Mouse (Mus musculus): ENCODE measurements around the gene Tsc2. TPM values are rescaled to one million over a fixed set of nuclear protein-coding genes. Genes with fewer than 3 reads are reported as not detected.
A peak's percentile ranks its signal among the peaks of the same experiment; 100 is the strongest.

The Tsc2 gene
- total RNA-seq, 1 experiment, result 93.0 TPM

GRCm38 (mm10) chr17:24654969-24655368 is 22.5 kb upstream of the Tsc2 start:
- TF ChIP-seq MAFK (IDR thresholded peaks at IDR 0.05; ENCODE audit: insufficient read depth, low read depth, low read length) (no peak), CHD2 (IDR thresholded peaks at IDR 0.05; ENCODE audit: low read depth, low read length) (no peak), ZNF384 (IDR thresholded peaks at IDR 0.05; ENCODE audit: low read depth, low read length) (no peak), ZC3H11A (IDR thresholded peaks at IDR 0.05; ENCODE audit: borderline replicate concordance, low read depth, low read length) (no peak), HCFC1 (IDR thresholded peaks at IDR 0.05; ENCODE audit: borderline replicate concordance, insufficient read depth, low read length) (no peak)
- H3K4me1 ChIP-seq (ENCODE audit: control insufficient read depth in 2 of 2, insufficient read depth in 2 of 2, low read length in 2 of 2, poor library complexity in 1 of 2), result peaks cover 3 to 9% of the 10 kb centered on the region in 2 experiments; a peak in 2 of 4 replicates
- no peaks in the 10 kb centered on the region for H3K36me3 ChIP-seq (ENCODE audit: control insufficient read depth, insufficient read depth, low read length, poor library complexity, severe bottlenecking)
- in situ Hi-C loops (cut with MboI; ENCODE audit: low sequenced_read_pairs in 2 of 2, unreplicated experiment in 2 of 2), result no loop called here
- H3K4me3 ChIP-seq (ENCODE audit: insufficient read depth in 1 of 2, low read depth in 1 of 2, low read length in 2 of 2, poor library complexity in 1 of 2, severe bottlenecking in 1 of 2), result no peak overlapping the region
- no peak for DNase-seq (ENCODE audit: low read depth, low spot score)
- no peak overlapping the region for H3K27ac ChIP-seq (ENCODE audit: insufficient read depth, low read depth, low read length, poor library complexity, severe bottlenecking)
- H3K9ac ChIP-seq (ENCODE audit: insufficient read depth, low read depth, low read length, poor library complexity, severe bottlenecking), result no peak overlapping the region
- no peaks in the 10 kb centered on the region for H3K9me3 ChIP-seq (ENCODE audit: control insufficient read depth, insufficient read depth, low read depth, low read length)

GRCm38 (mm10) chr17:24653967-24654710 is 21.7 kb upstream of the Tsc2 start:
- no peak overlapping the region for H3K4me3 ChIP-seq (ENCODE audit: insufficient read depth in 1 of 2, low read depth in 1 of 2, low read length in 2 of 2, poor library complexity in 1 of 2, severe bottlenecking in 1 of 2)
- H3K9me3 ChIP-seq (ENCODE audit: control insufficient read depth, insufficient read depth, low read depth, low read length), result no peaks in the 10 kb centered on the region
- no peak overlapping the region for H3K27ac ChIP-seq (ENCODE audit: insufficient read depth, low read depth, low read length, poor library complexity, severe bottlenecking)
- no peak overlapping the region for H3K9ac ChIP-seq (ENCODE audit: insufficient read depth, low read depth, low read length, poor library complexity, severe bottlenecking)
- H3K36me3 ChIP-seq (ENCODE audit: control insufficient read depth, insufficient read depth, low read length, poor library complexity, severe bottlenecking), result no peaks in the 10 kb centered on the region
- peaks cover 6 to 12% of the 10 kb centered on the region in 2 experiments; a peak in 3 of 4 replicates for H3K4me1 ChIP-seq (ENCODE audit: control insufficient read depth in 2 of 2, insufficient read depth in 2 of 2, low read length in 2 of 2, poor library complexity in 1 of 2)
- TF ChIP-seq MAFK (IDR thresholded peaks at IDR 0.05; ENCODE audit: insufficient read depth, low read depth, low read length), result no peak
- no peak for TF ChIP-seq HCFC1 (IDR thresholded peaks at IDR 0.05; ENCODE audit: borderline replicate concordance, insufficient read depth, low read length)
- TF ChIP-seq ZNF384 (IDR thresholded peaks at IDR 0.05; ENCODE audit: low read depth, low read length), result no peak
- no peak for TF ChIP-seq ZC3H11A (IDR thresholded peaks at IDR 0.05; ENCODE audit: borderline replicate concordance, low read depth, low read length)
- TF ChIP-seq CHD2 (IDR thresholded peaks at IDR 0.05; ENCODE audit: low read depth, low read length), result no peak
- no peak for DNase-seq (ENCODE audit: low read depth, low spot score)
- in situ Hi-C loops (cut with MboI; ENCODE audit: low sequenced_read_pairs in 2 of 2, unreplicated experiment in 2 of 2), result no loop called here

- in situ Hi-C loops (cut with MboI; ENCODE audit: low sequenced_read_pairs in 2 of 2, unreplicated experiment in 2 of 2), result no loop called here
- Histone ChIP-seq H3K4me1 (ENCODE audit: control insufficient read depth in 2 of 2, insufficient read depth in 2 of 2, low read length in 2 of 2, poor library complexity in 1 of 2) (peaks cover 6 to 14% of the 10 kb centered on the region in 2 experiments; a peak in 3 of 4 replicates), H3K27ac (ENCODE audit: insufficient read depth, low read depth, low read length, poor library complexity, severe bottlenecking) (no peak overlapping the region), H3K4me3 (ENCODE audit: insufficient read depth in 1 of 2, low read depth in 1 of 2, low read length in 2 of 2, poor library complexity in 1 of 2, severe bottlenecking in 1 of 2) (no peak overlapping the region), H3K9me3 (ENCODE audit: control insufficient read depth, insufficient read depth, low read depth, low read length) (no peaks in the 10 kb centered on the region), H3K36me3 (ENCODE audit: control insufficient read depth, insufficient read depth, low read length, poor library complexity, severe bottlenecking) (no peaks in the 10 kb centered on the region), H3K9ac (ENCODE audit: insufficient read depth, low read depth, low read length, poor library complexity, severe bottlenecking) (no peak overlapping the region)
- TF ChIP-seq ZC3H11A (IDR thresholded peaks at IDR 0.05; ENCODE audit: borderline replicate concordance, low read depth, low read length), result no peak
- no peak for TF ChIP-seq MAFK (IDR thresholded peaks at IDR 0.05; ENCODE audit: insufficient read depth, low read depth, low read length)
- no peak for DNase-seq (ENCODE audit: low read depth, low spot score)
Observed at GRCm38 (mm10) chr17:24651835-24652234, 19.4 kb upstream of the Tsc2 start.

GRCm38 (mm10) chr17:24650766-24651165 is 18.3 kb upstream of the Tsc2 start:
- Histone ChIP-seq H3K4me3 (ENCODE audit: insufficient read depth in 1 of 2, low read depth in 1 of 2, low read length in 2 of 2, poor library complexity in 1 of 2, severe bottlenecking in 1 of 2) (no peak overlapping the region; a peak in 1 of 4 replicates), H3K9ac (ENCODE audit: insufficient read depth, low read depth, low read length, poor library complexity, severe bottlenecking) (0 out of 2 replicates have a peak overlapping the region, but pooled peaks have one; percentile 51)

More at GRCm38 (mm10) chr17:24650766-24651165, 18.3 kb upstream of the Tsc2 start:
- H3K27ac ChIP-seq (ENCODE audit: insufficient read depth, low read depth, low read length, poor library complexity, severe bottlenecking), result no peak overlapping the region
- peaks cover 6 to 16% of the 10 kb centered on the region in 2 experiments; a peak in 3 of 4 replicates for H3K4me1 ChIP-seq (ENCODE audit: control insufficient read depth in 2 of 2, insufficient read depth in 2 of 2, low read length in 2 of 2, poor library complexity in 1 of 2)
- no peak for DNase-seq (ENCODE audit: low read depth, low spot score)
- in situ Hi-C loops (cut with MboI; ENCODE audit: low sequenced_read_pairs in 2 of 2, unreplicated experiment in 2 of 2), result no loop called here
- no peaks in the 10 kb centered on the region for H3K9me3 ChIP-seq (ENCODE audit: control insufficient read depth, insufficient read depth, low read depth, low read length)
- H3K36me3 ChIP-seq (ENCODE audit: control insufficient read depth, insufficient read depth, low read length, poor library complexity, severe bottlenecking), result no peaks in the 10 kb centered on the region
- TF ChIP-seq MAFK (IDR thresholded peaks at IDR 0.05; ENCODE audit: insufficient read depth, low read depth, low read length) (no peak), ZNF384 (IDR thresholded peaks at IDR 0.05; ENCODE audit: low read depth, low read length) (no peak), CHD2 (IDR thresholded peaks at IDR 0.05; ENCODE audit: low read depth, low read length) (no peak), ZC3H11A (IDR thresholded peaks at IDR 0.05; ENCODE audit: borderline replicate concordance, low read depth, low read length) (no peak), HCFC1 (IDR thresholded peaks at IDR 0.05; ENCODE audit: borderline replicate concordance, insufficient read depth, low read length) (no peak)

All from ES-E14 (cell line).